Mouse (Mus musculus) embryonic facial prominence, embryonic 13.5 days (tissue): ENCODE results near the gene Dcst2. TPM values are rescaled to one million over a fixed set of nuclear protein-coding genes. Genes with fewer than 3 reads are reported as not detected.

Source experiments
- polyA plus RNA-seq: library from polyadenylated mRNA; unstranded; fragments of >200 nt; fragmentation: Nextera tagmentation; extraction: Ambion mirVana; gene quantifications from 2 replicates; pipeline ENCODE4 v1.2.1, GENCODE M21; 2015

The Dcst2 gene
- polyA plus RNA-seq, 1 experiment from 2014 or later: 0.38 TPM

Other genes with a start within 250 kb of the Dcst2 start
- gene Pklr, start 225.8 kb upstream of the Dcst2 start, polyA plus RNA-seq: 2.0 TPM in 1 of 2 replicates, not detected in the other
- 3.6 and 4.3 TPM in 2 replicates for gene Hcn3, start 201.8 kb upstream of the Dcst2 start, polyA plus RNA-seq
- 39.9 and 41.8 TPM in 2 replicates for gene Clk2, start 197.2 kb upstream of the Dcst2 start, polyA plus RNA-seq
- 115 and 125 TPM in 2 replicates for gene Scamp3, start 184.5 kb upstream of the Dcst2 start, polyA plus RNA-seq
- 31.5 and 32.6 TPM in 2 replicates for gene Fam189b, start 178.8 kb upstream of the Dcst2 start, polyA plus RNA-seq
- 34.7 TPM in 2 replicates for gene Gba, start 159.0 kb upstream of the Dcst2 start, polyA plus RNA-seq
- gene Thbs3, start 146.8 kb upstream of the Dcst2 start, polyA plus RNA-seq: 42.0 and 48.1 TPM in 2 replicates
- 182 and 212 TPM in 2 replicates for gene Mtx1, start 134.9 kb upstream of the Dcst2 start, polyA plus RNA-seq
- gene Muc1, start 132.9 kb upstream of the Dcst2 start, polyA plus RNA-seq: 1.5 and 1.6 TPM in 2 replicates
- gene Krtcap2, start 116.0 kb upstream of the Dcst2 start, polyA plus RNA-seq: 300 and 361 TPM in 2 replicates
- 7.0 and 9.7 TPM in 2 replicates for gene Trim46, start 115.7 kb upstream of the Dcst2 start, polyA plus RNA-seq
- 120 and 147 TPM in 2 replicates for gene Dpm3, start 102.6 kb upstream of the Dcst2 start, polyA plus RNA-seq
- gene Slc50a1, start 91.4 kb upstream of the Dcst2 start, polyA plus RNA-seq: 67.4 and 68.6 TPM in 2 replicates
- 40.7 and 43.1 TPM in 2 replicates for gene Efna1, start 80.8 kb upstream of the Dcst2 start, polyA plus RNA-seq
- 22.6 and 26.6 TPM in 2 replicates for gene Efna3, start 39.0 kb upstream of the Dcst2 start, polyA plus RNA-seq
- 46.5 and 50.1 TPM in 2 replicates for gene Efna4, start 23.9 kb upstream of the Dcst2 start, polyA plus RNA-seq
- gene Adam15, start 12.0 kb upstream of the Dcst2 start, polyA plus RNA-seq: 50.8 and 52.6 TPM in 2 replicates
- gene Dcst1, start 3.3 kb downstream of the Dcst2 start, polyA plus RNA-seq: 0.44 and 0.85 TPM in 2 replicates
- gene Zbtb7b, start 32.8 kb downstream of the Dcst2 start, polyA plus RNA-seq: 1.7 and 2.1 TPM in 2 replicates
- not detected in 2 replicates for gene Lenep, start 40.8 kb downstream of the Dcst2 start, polyA plus RNA-seq
- 29.4 and 29.5 TPM in 2 replicates for gene Flad1, start 49.9 kb downstream of the Dcst2 start, polyA plus RNA-seq
- gene Cks1b, start 56.4 kb downstream of the Dcst2 start, polyA plus RNA-seq: 513 and 525 TPM in 2 replicates
- gene Shc1, start 56.5 kb downstream of the Dcst2 start, polyA plus RNA-seq: 91.4 and 93.3 TPM in 2 replicates
- gene Pygo2, start 68.2 kb downstream of the Dcst2 start, polyA plus RNA-seq: 47.8 and 50.5 TPM in 2 replicates
- gene Pbxip1, start 74.7 kb downstream of the Dcst2 start, polyA plus RNA-seq: 25.2 and 27.7 TPM in 2 replicates
- gene Pmvk, start 92.6 kb downstream of the Dcst2 start, polyA plus RNA-seq: 49.3 and 57.5 TPM in 2 replicates
- 1.5 and 1.7 TPM in 2 replicates for gene Kcnn3, start 158.2 kb downstream of the Dcst2 start, polyA plus RNA-seq